Mouse (Mus musculus): ENCODE data around the gene Cxcl16.

DNA sequence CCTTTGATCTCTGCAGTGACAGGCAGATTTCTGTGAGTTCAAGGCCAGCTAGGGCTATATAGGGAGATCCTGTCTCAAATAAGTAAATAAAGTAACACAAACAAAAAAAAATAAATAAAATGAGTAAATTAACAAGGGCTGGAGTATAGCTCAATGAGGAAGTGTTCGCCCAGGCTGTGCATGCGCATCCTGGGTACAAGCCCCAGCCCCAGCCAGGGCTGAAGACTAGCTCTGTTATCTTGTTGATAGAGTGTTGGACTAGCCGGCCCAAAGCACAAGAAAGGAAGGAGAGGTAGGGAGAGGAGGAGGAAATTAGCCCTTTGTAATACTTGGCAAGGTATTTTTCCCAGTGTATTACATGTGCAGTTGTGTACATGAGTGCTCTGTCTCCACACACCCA is 15.8 kb downstream of the Cxcl16 start:
- TF ChIP-seq GATA1 (IDR thresholded peaks at IDR 0.05; ENCODE audit: borderline replicate concordance, low read length) (no peak), FLI1 (IDR thresholded peaks at IDR 0.05; ENCODE audit: low read length) (no peak)
